Mouse (Mus musculus) right cerebral cortex, postnatal 36 days (tissue): ENCODE measurements around the gene Mfsd12.

Experiments
- DNase-seq, 2 experiments: peaks; one replicate each; pipeline ENCODE4 v3.0.0; 2022; ENCODE audit warnings: low spot score in 2 of 2, mixed read lengths in 1 of 2

The Mfsd12 gene

DNA sequence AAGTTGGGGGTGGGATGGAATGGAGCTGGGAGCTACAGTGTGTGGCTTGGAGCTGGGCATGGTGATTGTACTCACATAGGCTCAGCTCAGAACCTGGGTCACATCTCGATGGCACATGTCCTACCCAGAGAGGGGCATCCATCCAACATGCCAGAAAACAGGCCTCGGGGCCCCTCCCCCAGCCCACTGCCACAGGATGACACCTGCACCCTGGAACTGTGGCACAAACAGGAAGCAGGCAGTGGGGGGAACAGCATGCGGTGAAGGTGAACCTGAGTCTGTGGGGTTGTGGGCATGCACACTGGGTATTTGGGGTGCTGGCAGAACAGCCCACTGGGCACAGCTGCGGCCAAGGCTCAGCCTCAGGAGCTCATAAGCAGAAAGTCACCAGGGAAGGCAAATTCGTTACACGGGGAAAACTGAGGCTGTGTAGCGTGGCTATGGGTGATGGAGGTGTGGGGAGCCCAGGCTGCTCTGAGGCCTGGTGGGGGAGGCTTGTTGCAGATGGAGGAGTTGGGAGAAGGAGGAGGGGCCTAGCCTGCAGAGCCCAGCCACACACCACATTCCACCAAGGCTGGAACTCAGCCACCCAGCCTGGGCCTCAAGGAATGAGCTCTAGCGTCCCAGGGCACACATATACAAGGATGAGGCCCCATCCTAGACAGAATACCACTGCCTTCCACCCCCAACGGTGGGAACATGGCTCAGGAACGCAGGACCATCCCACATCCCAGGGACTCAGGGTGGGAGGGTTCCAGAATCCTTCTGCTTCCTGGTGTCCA lies 27.9 kb upstream of the Mfsd12 start:
- no peak for DNase-seq

DNA sequence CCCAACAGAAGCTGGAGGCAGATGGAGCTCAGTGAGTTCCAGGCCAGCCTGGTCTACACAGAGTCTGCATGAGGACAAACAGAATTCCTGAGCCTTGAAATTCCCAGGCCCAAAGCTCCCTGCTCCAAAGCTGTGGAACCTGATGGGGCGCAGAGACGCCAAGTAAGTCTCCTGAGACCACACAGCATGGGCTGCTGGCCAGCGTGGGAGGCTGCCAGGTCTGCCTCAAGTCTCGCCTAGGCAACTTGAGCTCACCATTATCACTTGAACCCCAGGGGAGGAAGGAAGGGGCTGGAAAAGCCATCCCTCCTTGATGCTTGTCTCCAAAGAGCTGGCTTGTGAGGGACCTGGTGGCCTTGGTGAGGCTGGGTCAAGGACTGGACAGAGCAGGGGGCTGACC lies 27.3 kb upstream of the Mfsd12 start:
- no peak for DNase-seq

DNA sequence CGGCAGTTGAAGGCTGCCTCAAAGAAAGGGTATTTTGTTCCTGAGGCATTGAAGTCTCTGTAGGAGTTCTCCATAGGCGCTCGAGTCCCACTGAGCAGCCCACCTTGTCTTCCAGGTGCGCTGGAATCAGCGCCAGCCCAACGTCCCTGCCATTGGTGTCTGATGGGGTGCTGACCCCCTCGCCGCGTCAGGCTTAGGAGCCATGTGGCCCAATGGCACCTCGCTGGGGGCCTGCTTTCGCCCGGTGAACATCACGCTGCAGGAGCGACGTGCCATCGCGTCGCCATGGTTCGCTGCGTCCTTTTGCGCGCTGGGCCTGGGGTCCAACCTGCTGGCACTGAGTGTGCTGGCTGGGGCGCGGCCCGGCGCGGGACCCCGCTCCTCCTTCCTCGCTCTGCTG lies 25.0 kb upstream of the Mfsd12 start:
- no peak for DNase-seq

DNA sequence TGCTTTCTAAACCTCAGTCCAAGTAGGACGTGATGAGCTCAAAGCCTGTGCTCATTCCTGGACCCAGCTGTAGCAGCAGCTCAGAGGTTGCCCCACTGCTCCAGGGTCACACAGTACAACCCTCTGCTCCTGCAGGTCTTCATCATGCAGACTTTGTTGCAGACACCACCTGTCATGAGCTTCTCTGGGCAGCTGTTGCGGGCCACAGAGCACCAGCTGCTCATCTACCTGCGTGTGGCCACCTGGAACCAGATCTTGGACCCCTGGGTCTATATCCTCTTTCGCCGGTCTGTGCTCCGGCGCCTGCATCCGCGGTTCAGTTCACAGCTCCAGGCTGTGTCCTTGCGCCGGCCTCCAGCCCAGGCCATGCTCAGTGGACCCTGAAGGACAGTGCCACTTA lies 23.0 kb upstream of the Mfsd12 start:
- no peak for DNase-seq

DNA sequence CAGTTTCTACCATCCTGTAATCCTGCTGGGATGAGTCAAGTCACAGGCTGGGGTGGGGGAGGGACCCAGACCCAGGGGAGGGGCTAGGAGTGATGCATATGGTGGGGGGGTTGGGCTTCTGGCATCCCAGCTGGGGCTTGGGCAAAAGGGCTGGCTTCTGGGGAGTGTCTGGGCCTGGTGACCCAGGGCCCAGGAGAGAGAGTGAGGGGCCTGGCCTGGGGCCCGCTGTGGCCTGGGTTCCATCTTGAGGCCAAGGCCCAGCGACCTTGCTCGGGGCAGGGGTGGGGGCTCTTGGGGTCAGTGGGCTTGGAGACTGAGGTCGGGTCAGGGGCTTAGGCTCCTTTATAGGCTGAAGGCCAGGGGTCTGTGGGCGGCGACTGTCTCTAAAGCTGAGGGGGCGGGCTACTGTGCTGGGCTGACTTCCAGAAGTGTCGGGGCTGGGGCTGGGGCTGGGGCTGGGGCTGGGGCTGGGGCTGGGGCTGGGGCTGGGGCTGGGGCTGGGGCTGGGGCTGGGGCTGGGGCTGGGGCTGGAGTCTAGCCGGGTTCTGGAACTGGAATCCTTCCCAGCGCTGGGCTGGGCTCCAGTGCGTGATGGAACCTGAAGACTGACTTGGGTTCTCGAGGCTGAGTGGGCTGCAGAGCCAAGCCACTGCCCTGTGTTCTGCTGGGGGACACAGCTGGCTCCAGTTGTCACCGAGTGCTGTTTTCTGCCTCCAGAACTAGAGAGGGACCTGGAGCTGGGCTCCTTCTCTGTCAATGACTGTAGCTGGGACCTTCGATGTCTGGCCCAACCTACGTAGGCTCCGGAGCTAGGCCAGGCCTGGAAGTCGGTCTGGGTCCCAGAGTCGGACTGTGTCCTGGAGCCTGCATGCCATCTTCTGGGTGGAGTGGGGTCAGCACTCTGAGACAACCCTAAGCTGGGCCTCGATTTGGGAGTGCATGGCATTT lies 21.6 kb upstream of the Mfsd12 start:
- DNase-seq, result no peak

DNA sequence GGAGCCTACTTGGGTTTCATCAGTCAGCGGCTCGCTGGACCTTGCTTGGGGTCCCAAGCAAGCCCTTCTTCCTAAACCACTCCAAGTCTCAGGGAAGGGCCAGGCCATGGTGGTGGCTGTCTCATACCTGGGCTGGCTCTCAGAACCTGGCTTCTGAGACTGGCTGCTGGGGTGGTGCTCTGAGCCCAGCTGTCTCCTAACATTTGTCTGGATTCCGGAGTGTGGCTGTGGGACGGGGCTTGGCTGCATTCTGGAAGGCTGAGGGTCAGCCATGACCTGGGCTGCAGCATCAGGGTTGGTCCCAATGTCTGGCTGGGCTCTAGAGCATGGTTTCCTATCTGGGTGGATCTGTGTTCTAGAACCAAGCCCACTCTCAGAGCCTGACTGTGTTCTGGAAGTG lies 20.7 kb upstream of the Mfsd12 start:
- no peak for DNase-seq

DNA sequence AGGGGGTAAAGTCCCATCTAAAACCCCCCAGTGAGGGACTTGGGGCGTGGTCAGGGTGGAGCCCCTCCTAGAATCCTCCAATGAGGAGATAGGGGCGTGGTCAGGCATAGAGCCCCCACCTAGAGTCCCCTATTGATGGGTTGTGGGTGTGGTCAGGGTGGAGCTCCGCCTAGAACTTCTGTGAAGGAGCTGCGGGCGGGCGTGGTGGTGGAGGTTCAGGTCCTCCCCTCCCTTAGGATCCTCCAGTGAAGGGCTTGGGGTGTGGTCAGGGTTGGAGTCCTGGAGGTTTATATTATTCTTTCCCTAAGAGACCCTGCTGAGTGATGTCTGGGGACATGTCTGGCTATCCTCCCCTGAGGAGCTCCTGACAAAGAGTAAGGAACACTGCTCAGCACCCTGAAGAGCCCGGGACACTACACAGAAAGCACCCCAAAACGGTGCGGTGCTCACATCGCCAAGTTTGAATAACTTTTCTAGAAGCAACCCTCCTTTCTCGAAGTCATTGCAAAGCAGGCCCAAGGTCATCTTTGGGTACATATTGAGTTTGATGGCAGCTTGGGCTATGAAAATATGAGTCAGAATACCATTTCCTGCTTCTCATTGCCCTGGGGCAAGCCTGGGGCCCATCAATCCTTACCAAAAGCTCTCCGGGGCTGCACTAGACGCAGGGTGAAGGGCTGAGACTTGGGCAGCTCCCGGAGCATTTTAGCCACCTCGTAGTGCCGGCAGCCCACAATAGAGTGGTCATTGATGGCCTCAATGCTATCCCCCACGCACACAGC lies 16.5 kb upstream of the Mfsd12 start:
- DNase-seq, result no peak

DNA sequence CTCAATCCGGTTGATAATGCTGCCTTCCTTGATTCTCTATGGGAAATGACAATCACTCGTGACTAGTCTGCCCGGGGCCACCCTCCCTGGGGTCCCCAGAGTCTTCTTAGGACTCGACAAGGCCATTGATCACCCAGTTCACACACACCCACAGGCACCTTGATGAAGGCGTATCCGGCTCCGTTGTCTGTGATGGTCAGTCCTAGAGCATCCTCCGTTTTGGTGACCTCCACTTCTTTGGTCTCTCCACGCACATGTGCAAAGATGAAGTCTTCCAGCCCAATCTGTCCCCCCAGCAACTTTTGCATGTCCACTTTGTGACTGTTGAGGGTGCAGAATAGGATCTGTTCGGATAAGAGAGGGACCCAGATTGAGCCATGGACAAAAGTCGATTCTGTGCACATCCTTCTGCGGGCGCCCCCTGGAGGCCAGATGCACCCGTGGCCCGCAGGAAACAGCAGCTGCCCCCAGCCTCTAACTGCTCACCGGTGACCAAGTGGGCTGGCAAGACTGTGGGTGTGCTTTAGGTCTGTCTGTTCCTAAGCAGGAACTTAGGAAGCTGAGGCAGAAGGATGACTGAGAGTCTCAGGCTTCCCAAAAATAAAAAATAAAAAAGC lies 15.8 kb upstream of the Mfsd12 start:
- DNase-seq, result no peak

DNA sequence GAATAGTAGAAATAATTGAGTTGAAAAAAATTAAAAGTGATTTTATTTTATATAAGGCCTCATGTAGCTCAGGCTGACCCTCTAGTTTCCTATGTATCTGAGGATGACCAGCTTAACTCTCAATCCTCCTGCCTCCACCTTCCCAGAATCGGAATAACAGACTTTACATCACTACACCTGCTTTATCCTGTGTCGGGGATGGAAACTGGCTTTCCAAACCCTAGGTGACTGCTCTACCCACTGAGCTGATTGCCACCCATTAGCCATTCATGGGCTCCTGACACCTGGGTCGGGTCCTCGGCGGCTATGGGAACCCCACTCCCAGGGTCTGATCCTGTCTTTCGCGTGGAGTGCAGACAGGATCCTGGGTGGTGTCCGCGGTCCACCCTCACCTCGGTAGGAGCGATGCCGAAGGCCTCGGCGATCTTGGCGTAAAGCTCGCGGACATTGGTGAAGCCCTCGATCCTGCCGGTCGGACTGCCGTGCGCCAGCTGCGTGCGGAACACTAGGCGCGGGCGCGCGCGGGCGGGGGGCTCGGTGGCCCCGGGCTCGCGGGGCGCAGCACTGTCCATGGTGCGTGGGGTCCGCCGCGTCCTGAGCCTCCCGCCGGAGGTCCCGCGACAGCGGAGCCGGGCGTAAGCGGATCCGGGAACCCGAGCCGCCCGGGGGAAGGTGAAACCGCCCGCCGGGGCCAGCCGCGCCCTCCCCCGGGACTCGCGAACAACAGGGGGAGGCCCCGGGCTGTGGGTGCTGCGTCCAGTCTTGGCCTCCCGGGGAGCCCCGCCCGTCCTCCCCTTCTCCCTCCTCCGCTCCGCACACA lies 14.4 kb upstream of the Mfsd12 start, which contains the start of gene Gipc3:
Gipc3 (minus strand) TSS at position 581 of the 820 bp plus-strand sequence.
- no peak for DNase-seq

DNA sequence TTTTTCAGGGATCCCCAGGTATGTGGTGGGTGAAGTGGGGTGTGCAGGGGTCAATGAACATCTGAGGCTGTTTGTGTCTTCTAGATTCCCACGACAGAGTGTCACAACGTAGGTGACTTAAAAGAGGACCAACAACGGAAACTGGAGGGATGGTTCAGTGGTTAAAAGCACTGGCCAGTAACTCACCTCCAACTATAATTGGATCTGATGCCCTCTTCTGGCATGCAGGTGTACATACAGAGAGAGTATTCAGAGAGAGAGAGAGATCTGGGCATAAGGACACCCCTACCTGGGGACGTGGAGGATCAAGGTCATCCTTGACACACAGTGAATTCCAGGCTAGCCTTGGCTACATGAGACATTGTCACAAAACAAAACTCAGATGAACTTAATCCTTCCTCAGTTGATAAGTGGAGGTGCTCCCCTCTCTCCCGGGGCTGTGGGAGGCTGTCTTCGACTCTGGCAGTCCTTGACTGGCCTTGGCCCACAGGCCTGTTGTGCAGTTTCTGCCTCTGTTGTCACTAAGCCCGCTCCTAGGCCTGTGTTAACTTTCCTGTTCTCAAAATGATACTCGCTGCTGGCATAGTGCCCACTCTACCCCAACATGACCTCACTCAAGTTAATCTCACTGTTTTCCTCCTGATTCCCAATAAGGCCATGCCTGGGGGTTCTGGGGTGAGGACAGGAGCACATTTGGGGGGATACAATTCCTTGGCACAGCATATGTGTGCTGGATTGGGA lies 12.7 kb upstream of the Mfsd12 start:
- DNase-seq, result no peak

DNA sequence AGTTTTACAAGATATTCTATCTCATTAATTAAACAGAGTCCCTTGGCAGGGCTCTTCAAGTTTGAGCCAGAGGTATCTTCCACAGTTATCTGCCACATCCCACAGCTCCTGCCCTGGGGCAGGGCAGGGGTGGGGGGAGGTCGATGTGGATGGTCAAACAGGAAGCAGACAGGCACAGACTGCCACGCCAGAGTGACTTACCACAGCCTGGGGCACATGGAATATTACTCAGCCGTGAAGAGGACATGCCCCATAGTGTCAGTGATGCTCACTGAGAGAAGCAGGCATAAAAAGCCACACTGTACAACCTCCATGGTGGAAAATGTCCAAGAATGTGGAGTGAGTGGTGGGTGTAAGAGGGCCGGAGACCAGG lies 12.1 kb upstream of the Mfsd12 start:
- no peak for DNase-seq

DNA sequence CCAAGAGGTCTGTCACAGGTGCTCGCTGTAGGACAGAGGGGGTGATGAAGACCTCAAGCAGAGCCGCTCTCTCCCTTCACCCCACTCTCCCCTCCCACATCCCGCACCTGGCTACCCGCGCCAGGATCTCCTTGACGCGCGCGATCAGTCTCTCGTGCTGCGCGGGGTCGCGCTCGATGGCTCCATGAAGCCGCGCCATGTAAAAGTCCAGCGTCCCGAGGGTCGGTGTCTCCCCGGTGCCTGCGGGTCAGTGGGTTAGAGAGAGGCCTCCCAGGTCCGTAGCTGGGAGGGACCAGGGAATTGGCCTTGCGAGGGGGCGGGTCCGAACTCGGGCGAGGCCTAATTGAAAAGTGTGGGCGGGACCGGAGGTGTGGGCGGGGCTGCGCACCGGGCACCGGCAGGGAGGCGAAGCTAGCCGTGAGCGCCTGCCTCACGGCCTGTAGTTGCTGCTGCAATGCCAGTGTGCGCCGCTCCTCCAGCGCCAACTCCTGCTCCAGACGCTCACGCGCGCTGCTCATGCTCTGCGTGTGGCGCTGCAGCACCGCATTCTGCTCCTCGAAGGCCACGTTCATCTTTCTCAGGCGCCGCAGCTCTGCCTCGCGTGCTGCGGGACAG lies 10.7 kb upstream of the Mfsd12 start:
- peak; percentile 56 to 61 for DNase-seq

DNA sequence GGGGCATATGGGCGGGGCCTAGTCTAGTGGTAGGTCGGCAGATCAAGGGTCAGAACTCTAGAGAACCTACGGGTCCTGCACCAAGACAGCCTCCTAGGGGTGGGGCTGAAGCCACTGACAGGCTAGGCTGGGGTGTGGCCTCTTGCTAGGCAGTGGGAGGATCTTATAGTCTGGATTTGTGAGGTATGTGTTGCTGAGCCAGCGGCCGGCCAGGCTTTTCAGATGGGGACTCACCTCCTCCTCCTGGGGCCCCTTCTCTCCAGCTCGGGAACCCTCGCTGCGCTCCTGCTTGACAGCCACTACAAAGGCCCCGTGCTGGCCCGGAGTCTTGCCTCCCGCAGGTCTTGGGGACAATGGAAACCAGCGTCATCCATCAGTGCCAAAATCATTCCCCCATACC lies 8.1 kb upstream of the Mfsd12 start:
- no peak for DNase-seq

DNA sequence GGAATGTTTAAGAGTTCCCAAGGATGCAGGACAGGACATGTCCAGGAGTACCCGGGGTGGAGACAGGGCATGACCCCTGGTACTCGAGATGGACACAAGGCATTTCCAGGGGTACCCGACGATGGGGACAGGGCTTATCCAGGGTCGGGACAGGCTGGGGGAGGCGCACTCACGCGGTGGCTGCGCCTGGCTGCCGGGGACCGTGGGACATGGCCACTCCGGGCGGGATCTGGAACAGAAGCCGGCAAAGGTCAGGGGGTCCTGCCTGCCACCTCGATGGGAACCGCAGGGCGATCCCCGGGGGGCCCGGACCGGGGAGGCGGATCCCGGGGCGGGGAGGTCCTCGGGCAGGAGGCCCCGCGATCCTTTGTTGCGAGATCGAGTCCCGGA lies 7.3 kb upstream of the Mfsd12 start:
- DNase-seq, result no peak

DNA sequence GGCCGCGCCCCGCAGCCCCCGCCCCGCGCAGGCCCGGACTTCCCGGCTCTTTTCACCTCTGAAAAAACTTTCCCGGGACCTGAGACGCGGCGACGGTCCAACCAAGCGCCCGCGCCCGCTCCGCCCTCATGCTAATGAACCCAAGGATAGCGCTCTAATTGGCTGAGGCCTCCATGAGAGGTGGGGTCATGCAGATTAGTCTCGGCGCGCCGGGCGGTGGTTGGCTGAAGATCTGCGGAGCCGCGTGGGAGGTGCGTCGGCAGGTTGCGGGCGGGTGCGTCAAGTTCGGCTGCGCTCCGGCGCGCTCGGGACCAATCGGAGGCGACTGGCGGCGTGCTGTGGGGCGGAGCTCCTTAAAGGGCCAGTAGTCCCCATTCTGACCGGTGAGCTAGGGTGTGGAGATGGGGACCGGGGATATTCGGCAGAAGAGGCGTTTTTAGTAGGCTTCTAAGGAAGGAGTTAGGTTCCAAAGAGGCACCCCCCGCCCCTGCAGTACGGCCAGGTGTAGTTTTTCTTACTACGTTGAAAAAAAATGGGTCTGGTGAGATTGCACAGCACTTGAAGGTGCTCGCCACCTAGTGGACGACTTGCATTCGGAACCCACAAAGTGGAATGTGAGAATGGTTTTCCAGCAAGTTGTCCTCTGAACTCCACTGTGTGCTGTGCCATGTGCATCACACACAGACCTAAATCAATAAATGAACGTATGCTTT lies 6.8 kb upstream of the Mfsd12 start, which contains the start of gene Hmg20b:
Hmg20b (minus strand) TSS at position 130 of the 713 bp plus-strand sequence.
- peak; percentile 99 to 100 for DNase-seq

DNA sequence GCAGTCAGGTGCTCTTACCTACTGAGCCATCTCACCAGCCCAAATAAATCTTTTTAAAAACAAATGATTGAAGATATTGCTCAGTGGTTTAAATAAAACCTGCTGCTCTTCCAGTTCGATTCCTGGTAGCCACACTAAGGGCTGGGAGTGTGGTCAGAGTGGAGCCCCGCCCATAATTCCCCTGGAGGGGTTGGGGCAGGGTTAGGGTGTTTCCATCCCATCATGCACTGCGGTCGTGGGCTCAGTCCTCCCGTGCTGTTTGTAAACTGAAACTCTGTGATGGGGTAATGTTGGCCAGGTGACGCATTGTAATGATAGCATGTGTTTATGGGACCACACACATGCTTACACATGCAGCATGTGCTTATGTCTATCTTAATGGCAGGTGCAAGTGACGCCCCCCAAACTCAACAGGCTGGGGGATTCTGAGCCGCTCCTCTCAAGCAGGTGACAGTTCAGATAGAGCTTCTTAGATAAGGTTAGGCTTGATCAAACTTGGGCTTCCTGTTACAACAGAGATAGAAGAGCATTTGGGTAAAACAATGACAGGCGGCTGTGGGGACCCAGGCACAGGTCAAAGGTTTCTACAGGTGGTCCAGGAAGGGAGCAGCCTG lies 5.5 kb upstream of the Mfsd12 start:
- DNase-seq, result no peak

DNA sequence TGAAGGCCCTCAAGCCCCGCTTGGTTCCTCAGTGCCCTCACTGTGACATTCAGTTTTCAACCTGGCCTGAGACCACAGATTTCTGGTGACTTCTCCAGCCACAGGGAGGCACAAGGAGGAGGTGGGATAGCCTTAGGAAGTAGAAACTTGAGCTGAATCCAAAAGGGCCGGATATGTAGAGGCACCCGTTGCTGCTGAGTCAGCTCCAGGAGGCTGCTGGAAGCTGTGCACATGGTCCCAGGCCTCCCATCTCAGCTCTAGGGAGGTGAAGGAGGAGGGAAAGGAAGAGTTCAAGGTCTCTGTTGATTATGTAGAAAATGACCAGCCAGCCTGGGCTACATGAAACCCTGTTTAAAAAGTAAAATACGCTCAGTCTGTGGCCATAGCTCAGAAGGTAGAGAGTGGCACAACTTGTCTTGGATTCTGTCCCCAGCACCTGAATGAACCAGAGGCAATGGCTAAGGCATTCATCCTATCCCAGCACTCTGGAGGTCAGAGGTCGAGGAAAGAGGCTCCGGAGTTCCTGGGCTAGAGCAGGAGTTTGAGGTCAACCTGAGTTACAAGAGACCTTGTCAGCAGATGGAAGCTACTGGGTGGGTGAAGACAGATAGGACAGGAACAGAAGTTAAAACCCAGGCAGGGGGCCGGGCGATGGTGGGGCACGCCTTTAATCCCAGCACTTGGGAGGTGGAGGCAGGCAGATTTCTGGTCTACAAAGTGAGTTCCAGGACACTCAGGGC lies 2.4 kb upstream of the Mfsd12 start:
- no peak for DNase-seq

DNA sequence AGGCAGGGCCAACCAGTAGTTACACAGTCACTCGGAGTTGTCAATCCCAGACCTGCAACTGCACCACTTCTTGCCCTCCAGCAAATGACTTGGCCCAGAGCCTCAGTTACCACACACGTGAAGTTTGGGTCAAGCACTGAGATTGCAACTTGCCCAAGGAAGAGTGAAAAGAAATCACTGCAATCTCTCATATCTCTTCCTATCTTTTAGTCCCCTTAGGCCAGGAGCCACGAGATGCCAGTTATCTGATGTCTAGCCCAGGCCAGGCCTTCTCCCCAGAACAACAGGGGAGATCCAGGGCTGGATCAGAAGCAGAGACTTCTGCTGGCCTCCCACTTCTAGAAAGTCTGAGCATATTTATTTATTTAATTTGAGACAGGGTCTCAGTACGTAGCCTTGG lies 1.8 kb upstream of the Mfsd12 start:
- no peak for DNase-seq
